Mouse (Mus musculus): ENCODE data around the gene Acot5. TPM values are rescaled to one million over a fixed set of nuclear protein-coding genes. Genes with fewer than 3 reads are reported as not detected.
"Not testable (repeated sequence)": the region's sequence is repeated elsewhere in the genome, so short reads cannot be mapped to it uniquely, and the experiment has no call there.

Gene Acot5
- total and polyA plus RNA-seq, 2 experiments from 2014 or later: not detected

DNA sequence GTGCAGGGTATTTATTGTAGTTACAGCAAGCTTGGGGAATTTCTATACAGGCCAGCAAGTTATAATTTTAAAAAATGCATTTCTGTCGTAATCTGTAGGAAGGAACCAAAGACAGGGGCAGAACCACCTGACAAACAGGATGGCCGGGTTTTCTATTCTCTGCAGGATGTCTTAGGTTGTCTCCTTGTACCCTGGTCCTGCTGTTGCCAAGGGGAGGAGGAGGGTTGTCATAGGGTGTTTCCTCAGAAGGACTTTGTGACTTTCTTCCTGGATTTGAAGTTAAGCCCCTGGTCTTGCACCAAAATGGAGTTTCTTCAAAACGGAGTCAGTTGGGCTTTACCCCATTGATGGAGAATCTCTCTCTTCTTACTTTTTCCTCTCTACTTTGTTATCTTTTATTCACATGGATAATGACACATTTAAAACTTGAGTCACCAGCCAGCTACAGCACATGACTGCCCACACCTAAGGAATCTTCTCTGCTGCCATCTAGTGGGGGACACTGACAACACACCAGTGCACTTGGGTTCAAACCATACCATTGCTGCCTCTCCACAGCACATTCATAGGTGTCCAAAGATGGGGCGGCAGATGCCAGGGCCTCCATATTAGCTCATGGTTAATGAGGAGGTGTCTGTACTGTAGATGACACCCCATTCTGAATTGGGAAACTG, 38.3 kb upstream of the Acot5 start:
- H3K9ac ChIP-seq (replicated peaks; ENCODE audit: low read depth, low read length): no peak overlapping the region
- ATAC-seq (ENCODE audit: insufficient read depth, low read depth) (peak; percentile 79), DNase-seq (ENCODE audit: low spot score) (peak; percentile 72)
- H3K9me3 ChIP-seq (replicated peaks; ENCODE audit: control insufficient read depth, low read length): no peaks in the 10 kb centered on the region
- no peak overlapping the region for H3K4me2 ChIP-seq (ENCODE audit: low read depth, low read length)
- no peak overlapping the region for H3K4me3 ChIP-seq (ENCODE audit: low read depth, low read length)
- no peaks in the 10 kb centered on the region for H3K27me3 ChIP-seq (ENCODE audit: control insufficient read depth, insufficient read depth, low read length)
- no peaks in the 10 kb centered on the region for H3K36me3 ChIP-seq (replicated peaks; ENCODE audit: control insufficient read depth, insufficient read depth, low read length)
- H3K27ac ChIP-seq (ENCODE audit: low read depth): no peak overlapping the region
- WGBS: 48% methylated on average over 4 of the region's 4 CpGs
- no peaks in the 10 kb centered on the region for H3K4me1 ChIP-seq (ENCODE audit: control insufficient read depth, insufficient read depth)
- TF ChIP-seq EP300 (IDR thresholded peaks at IDR 0.05; ENCODE audit: low read depth) (0 out of 2 replicates have a peak, but pooled peaks have one; percentile 38), CTCF (IDR thresholded peaks at IDR 0.05; ENCODE audit: low read depth) (peak; percentile 95)

DNA sequence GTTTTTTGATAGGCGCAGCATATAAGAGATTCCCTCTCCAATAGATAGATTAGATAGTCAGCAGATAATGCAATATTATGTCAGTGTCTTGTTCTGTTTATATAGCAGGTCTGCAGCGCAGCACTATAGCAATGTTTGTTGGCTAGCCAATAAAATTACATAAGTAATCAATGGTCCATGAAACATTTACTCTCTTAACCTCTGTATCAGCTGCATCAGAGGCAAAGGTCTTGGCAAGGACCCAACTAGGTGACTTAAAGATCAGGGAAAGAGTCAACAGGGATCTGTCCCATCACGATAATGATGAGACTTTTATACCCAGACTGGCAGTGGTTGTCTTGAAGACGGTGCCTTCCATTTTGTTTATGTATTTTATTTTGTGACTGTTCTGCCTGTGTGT, 36.3 kb upstream of the Acot5 start:
- H3K4me2 ChIP-seq (ENCODE audit: low read depth, low read length): no peak overlapping the region
- H3K9me3 ChIP-seq (replicated peaks; ENCODE audit: control insufficient read depth, low read length): no peaks in the 10 kb centered on the region
- ATAC-seq (ENCODE audit: insufficient read depth, low read depth) (no peak), DNase-seq (ENCODE audit: low spot score) (no peak)
- 92% methylated on average over 4 of the region's 4 CpGs for WGBS
- H3K27ac ChIP-seq (ENCODE audit: low read depth): no peak overlapping the region
- no peaks in the 10 kb centered on the region for H3K36me3 ChIP-seq (replicated peaks; ENCODE audit: control insufficient read depth, insufficient read depth, low read length)
- no peak overlapping the region for H3K4me3 ChIP-seq (ENCODE audit: low read depth, low read length)
- no peaks in the 10 kb centered on the region; the same call in 1 of the 2 replicates for H3K27me3 ChIP-seq (ENCODE audit: control insufficient read depth, insufficient read depth, low read length)
- no peak for TF ChIP-seq CTCF (IDR thresholded peaks at IDR 0.05; ENCODE audit: low read depth)
- no peak for TF ChIP-seq EP300 (IDR thresholded peaks at IDR 0.05; ENCODE audit: low read depth)
- H3K9ac ChIP-seq (replicated peaks; ENCODE audit: low read depth, low read length): no peak overlapping the region
- no peaks in the 10 kb centered on the region for H3K4me1 ChIP-seq (ENCODE audit: control insufficient read depth, insufficient read depth)

DNA sequence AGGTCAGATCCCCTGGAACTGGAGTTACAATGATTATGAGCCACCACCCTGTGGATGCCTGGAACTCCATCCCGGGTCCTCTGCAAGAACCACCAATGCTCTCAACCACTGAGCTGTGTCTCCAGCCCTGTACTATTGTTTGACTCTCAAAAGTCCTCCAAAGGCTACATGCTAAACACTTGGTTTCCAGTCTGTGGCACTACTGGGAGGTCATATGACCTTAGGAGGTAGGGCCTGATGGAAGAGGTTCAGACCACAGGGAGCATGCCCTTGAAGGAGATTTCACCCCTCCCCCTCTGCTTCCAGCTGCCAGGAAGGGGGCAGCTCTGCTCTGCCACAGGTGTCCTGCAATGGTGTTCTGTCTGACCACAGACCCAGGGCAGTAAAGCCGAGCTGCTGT, 35.8 kb upstream of the Acot5 start:
- H3K27me3 ChIP-seq (ENCODE audit: control insufficient read depth, insufficient read depth, low read length); DNase-seq (ENCODE audit: low spot score); H3K9ac ChIP-seq (replicated peaks; ENCODE audit: low read depth, low read length); ATAC-seq (ENCODE audit: insufficient read depth, low read depth); H3K4me3 ChIP-seq (ENCODE audit: low read depth, low read length); H3K9me3 ChIP-seq (replicated peaks; ENCODE audit: control insufficient read depth, low read length); H3K27ac ChIP-seq (ENCODE audit: low read depth); H3K4me2 ChIP-seq (ENCODE audit: low read depth, low read length); H3K36me3 ChIP-seq (replicated peaks; ENCODE audit: control insufficient read depth, insufficient read depth, low read length); H3K4me1 ChIP-seq (ENCODE audit: control insufficient read depth, insufficient read depth): not testable (repeated sequence)
- 69% methylated on average over 2 of the region's 2 CpGs for WGBS

DNA sequence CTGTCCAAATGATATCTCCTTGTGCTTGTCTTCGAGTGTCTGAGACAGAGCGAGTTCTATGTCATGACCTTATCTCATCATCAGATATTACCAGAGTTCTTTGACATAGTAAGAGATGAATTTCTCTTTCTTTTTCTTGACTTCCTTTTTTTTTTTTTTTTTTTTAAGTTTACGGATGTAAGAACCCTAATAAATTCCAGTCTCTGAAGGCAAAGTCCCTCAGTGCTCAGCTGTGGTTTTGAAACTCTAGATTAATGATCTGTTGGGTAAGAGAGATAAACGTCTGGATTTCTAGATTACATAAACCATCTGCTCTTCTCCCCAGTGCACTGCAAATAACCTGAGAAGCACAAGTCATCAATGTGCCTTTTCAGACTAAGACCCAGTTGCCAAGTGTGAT, 35.0 kb upstream of the Acot5 start:
- 57% methylated on average over 4 of the region's 4 CpGs for WGBS
- DNase-seq (ENCODE audit: low spot score) (no peak), ATAC-seq (ENCODE audit: insufficient read depth, low read depth) (no peak)
- Histone ChIP-seq H3K4me3 (ENCODE audit: low read depth, low read length) (no peak overlapping the region), H3K36me3 (replicated peaks; ENCODE audit: control insufficient read depth, insufficient read depth, low read length) (no peaks in the 10 kb centered on the region), H3K4me1 (ENCODE audit: control insufficient read depth, insufficient read depth) (no peaks in the 10 kb centered on the region; the same call in 1 of the 2 replicates), H3K27me3 (ENCODE audit: control insufficient read depth, insufficient read depth, low read length) (no peaks in the 10 kb centered on the region; the same call in 1 of the 2 replicates), H3K9ac (replicated peaks; ENCODE audit: low read depth, low read length) (no peak overlapping the region), H3K27ac (ENCODE audit: low read depth) (no peak overlapping the region), H3K4me2 (ENCODE audit: low read depth, low read length) (no peak overlapping the region), H3K9me3 (replicated peaks; ENCODE audit: control insufficient read depth, low read length) (no peaks in the 10 kb centered on the region)
- TF ChIP-seq CTCF (IDR thresholded peaks at IDR 0.05; ENCODE audit: low read depth) (no peak), EP300 (IDR thresholded peaks at IDR 0.05; ENCODE audit: low read depth) (no peak)

DNA sequence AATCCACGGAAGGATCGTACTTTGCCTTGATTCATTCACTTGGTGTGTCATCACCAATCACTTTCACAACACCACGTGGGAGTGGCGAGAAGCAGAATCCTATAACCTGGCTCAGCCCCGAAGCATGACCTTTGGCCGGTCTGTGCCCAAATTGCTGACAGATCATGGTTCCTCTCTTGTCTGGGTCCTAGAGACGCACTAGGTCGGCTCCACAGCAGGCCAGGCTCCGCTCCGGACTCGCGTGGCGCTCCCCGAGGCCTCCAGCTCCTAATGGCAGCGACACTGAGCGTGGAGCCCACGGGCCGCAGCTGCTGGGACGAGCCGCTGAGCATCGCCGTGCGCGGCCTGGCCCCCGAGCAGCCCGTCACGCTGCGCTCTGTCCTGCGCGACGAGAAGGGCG, 30.9 kb upstream of the Acot5 start, which contains the start of gene Acot4:
Acot4 (plus strand) TSS at position 139 of the 400 bp plus-strand sequence.
- H3K9me3 ChIP-seq (replicated peaks; ENCODE audit: control insufficient read depth, low read length); DNase-seq (ENCODE audit: low spot score); H3K27me3 ChIP-seq (ENCODE audit: control insufficient read depth, insufficient read depth, low read length); H3K27ac ChIP-seq (ENCODE audit: low read depth); H3K4me1 ChIP-seq (ENCODE audit: control insufficient read depth, insufficient read depth); H3K36me3 ChIP-seq (replicated peaks; ENCODE audit: control insufficient read depth, insufficient read depth, low read length): not testable (repeated sequence)
- Histone ChIP-seq H3K4me3 (ENCODE audit: low read depth, low read length) (peak within 1 kb of the TSS; percentile 52), H3K4me2 (ENCODE audit: low read depth, low read length) (peak within 1 kb of the TSS; percentile 75), H3K9ac (replicated peaks; ENCODE audit: low read depth, low read length) (peak within 1 kb of the TSS; percentile 58)
- 0 out of 2 replicates have a peak, but pooled peaks have one; percentile 33 for ATAC-seq (ENCODE audit: insufficient read depth, low read depth)
- 15% methylated on average over 17 of the region's 32 CpGs for WGBS

DNA sequence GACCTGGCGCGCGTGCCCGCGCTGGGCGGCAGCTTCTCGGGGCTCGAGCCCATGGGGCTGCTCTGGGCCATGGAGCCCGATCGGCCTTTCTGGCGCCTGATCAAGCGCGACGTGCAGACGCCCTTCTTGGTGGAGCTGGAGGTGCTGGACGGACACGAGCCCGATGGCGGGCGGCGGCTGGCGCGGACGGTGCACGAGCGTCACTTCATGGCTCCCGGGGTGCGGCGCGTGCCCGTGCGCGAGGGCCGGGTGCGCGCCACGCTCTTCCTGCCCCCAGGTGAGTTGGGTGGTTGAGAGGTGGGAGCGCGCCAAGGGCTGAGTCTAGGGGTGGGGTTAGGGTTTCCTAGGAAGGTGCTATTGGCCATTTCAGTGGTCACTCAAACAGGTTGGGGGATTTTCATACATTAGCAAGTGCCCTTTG, 30.4 kb upstream of the Acot5 start, which contains the start of gene Gm49366:
Gm49366 (plus strand) TSS at position 245 of the 421 bp plus-strand sequence.
- peak; percentile 41; the same call in 1 of the 2 replicates for ATAC-seq (ENCODE audit: insufficient read depth, low read depth)
- not testable (repeated sequence) for H3K27ac ChIP-seq (ENCODE audit: low read depth); H3K36me3 ChIP-seq (replicated peaks; ENCODE audit: control insufficient read depth, insufficient read depth, low read length); DNase-seq (ENCODE audit: low spot score); H3K4me1 ChIP-seq (ENCODE audit: control insufficient read depth, insufficient read depth); H3K9me3 ChIP-seq (replicated peaks; ENCODE audit: control insufficient read depth, low read length); H3K27me3 ChIP-seq (ENCODE audit: control insufficient read depth, insufficient read depth, low read length)
- Histone ChIP-seq H3K4me2 (ENCODE audit: low read depth, low read length) (peak within 1 kb of the TSS; percentile 75), H3K4me3 (ENCODE audit: low read depth, low read length) (peak within 1 kb of the TSS; percentile 52), H3K9ac (replicated peaks; ENCODE audit: low read depth, low read length) (peak within 1 kb of the TSS; percentile 58)
- 2% methylated on average over 33 of the region's 39 CpGs for WGBS

Data from heart, postnatal 0 days (tissue).